In the genomic region with DNA sequence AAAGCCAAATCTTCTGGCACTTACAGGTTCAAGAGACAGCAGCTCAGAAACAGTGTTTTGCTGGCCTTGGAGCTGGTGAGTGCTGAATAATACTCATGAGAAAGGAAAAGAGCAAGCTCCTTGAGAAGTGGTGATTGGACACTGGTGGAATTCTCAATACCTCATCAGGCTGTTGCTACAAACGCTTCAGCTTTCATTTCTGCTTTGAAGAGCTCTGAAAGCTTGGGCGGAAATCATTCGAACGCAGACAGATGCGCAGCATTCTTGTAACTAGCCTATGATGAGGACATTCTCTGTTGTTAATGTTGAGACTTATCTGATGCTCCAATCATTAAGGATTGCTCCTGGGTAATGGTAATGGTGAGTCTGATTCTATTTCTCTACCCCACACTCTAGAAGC, we compare ENCODE assay signal across 8 mouse cellular contexts. TPM values are rescaled to one million over a fixed set of nuclear protein-coding genes. Genes with fewer than 3 reads are reported as not detected.
DNase-seq lines count a peak whose midpoint lies in the region; ATAC-seq and TF ChIP-seq lines count a peak whose summit lies in the region.

A gene (plus strand): TSS at position 231 of the 400 bp plus-strand sequence.

- peak within 1 kb of the TSS; percentile 95 for H3K27ac ChIP-seq in lung, postnatal 0 days (ENCODE audit: low read length)
- H3K27ac ChIP-seq in hindbrain, embryonic 16.5 days (ENCODE audit: low read depth, low read length), result peak within 1 kb of the TSS; percentile 88

- H3K9ac ChIP-seq in lung, postnatal 0 days (replicated peaks; ENCODE audit: low read depth), result peak within 1 kb of the TSS; percentile 84
- peak within 1 kb of the TSS; percentile 97 for H3K9ac ChIP-seq in hindbrain, embryonic 16.5 days (ENCODE audit: low read depth, low read length)

- TF ChIP-seq EP300 in lung, postnatal 0 days (IDR thresholded peaks at IDR 0.05), result no peak

- no peak for ATAC-seq in lung, postnatal 0 days
- ATAC-seq in hindbrain, embryonic 16.5 days, result no peak

- no peaks in the 10 kb centered on the region for H3K27me3 ChIP-seq in lung, postnatal 0 days (replicated peaks; ENCODE audit: insufficient read depth, low read length)
- H3K27me3 ChIP-seq in hindbrain, embryonic 16.5 days (replicated peaks; ENCODE audit: control insufficient read depth, insufficient read depth, low read length), result no peaks in the 10 kb centered on the region

- DNase-seq in lung, postnatal 0 days (ENCODE audit: low spot score), result no peak
- DNase-seq in lung, postnatal 4 days, result no peak
- no peak for DNase-seq in adrenal gland, postnatal 36 days
- DNase-seq in gastrocnemius, adult 18-20 months (ENCODE audit: low spot score), result no peak
- DNase-seq in lung, postnatal 36 days, result peak; percentile 18
- no peak for DNase-seq in cerebellum, postnatal 25 days
- DNase-seq in ovary, adult 18-20 months (ENCODE audit: low spot score), result no peak

- no peaks in the 10 kb centered on the region for H3K9me3 ChIP-seq in lung, postnatal 0 days (ENCODE audit: low read length)
- H3K9me3 ChIP-seq in hindbrain, embryonic 16.5 days (ENCODE audit: control insufficient read depth, low read length), result no peaks in the 10 kb centered on the region

- H3K4me3 ChIP-seq in lung, postnatal 0 days (ENCODE audit: low read depth, low read length), result peak within 1 kb of the TSS; percentile 91
- H3K4me3 ChIP-seq in hindbrain, embryonic 16.5 days (ENCODE audit: low read length), result peak within 1 kb of the TSS; percentile 90

- no peak for TF ChIP-seq CTCF in lung, postnatal 0 days (IDR thresholded peaks at IDR 0.05)

- no peaks in the 10 kb centered on the region; the same call in 1 of the 2 replicates for H3K4me1 ChIP-seq in lung, postnatal 0 days (ENCODE audit: insufficient read depth, low read depth, low read length)
- peaks cover 19% of the 10 kb centered on the region for H3K4me1 ChIP-seq in hindbrain, embryonic 16.5 days (ENCODE audit: control insufficient read depth, insufficient read depth, low read depth, low read length)

- H3K4me2 ChIP-seq in lung, postnatal 0 days (replicated peaks; ENCODE audit: low read depth, low read length), result peak within 1 kb of the TSS; percentile 66
- peak within 1 kb of the TSS; percentile 73 for H3K4me2 ChIP-seq in hindbrain, embryonic 16.5 days (ENCODE audit: low read length)

- H3K36me3 ChIP-seq in lung, postnatal 0 days (ENCODE audit: insufficient read depth, low read length), result no peaks in the 10 kb centered on the region
- no peaks in the 10 kb centered on the region for H3K36me3 ChIP-seq in hindbrain, embryonic 16.5 days (ENCODE audit: control insufficient read depth, insufficient read depth, low read length)

- 45% methylated on average over 5 of the region's 5 CpGs for WGBS in lung, postnatal 0 days
- 45% methylated on average over 5 of the region's 5 CpGs for WGBS in hindbrain, embryonic 16.5 days

RNA-seq across cellular contexts. Expression of the gene that starts here (rescaled TPM):
- 50.8 and 53.9 TPM in 2 replicates for polyA plus RNA-seq in lung, postnatal 0 days (2015; fragmentation: Nextera tagmentation; extraction: Ambion mirVana)
- 10 to 100 TPM; 58.5 to 63.3 TPM for total RNA-seq in adrenal gland, postnatal 36 days (2021)
- total RNA-seq in gastrocnemius, adult 18-20 months (2021), result 100 to 1,000 TPM; 191 to 211 TPM
- 49.3 and 56.3 TPM in 2 replicates for polyA plus RNA-seq in hindbrain, embryonic 16.5 days (2015; fragmentation: Nextera tagmentation; extraction: Ambion mirVana)
